Mouse (Mus musculus): ENCODE results near the gene Heca.
"Not testable (repeated sequence)": the region's sequence is repeated elsewhere in the genome, so short reads cannot be mapped to it uniquely, and the experiment has no call there.

The Heca gene

DNA sequence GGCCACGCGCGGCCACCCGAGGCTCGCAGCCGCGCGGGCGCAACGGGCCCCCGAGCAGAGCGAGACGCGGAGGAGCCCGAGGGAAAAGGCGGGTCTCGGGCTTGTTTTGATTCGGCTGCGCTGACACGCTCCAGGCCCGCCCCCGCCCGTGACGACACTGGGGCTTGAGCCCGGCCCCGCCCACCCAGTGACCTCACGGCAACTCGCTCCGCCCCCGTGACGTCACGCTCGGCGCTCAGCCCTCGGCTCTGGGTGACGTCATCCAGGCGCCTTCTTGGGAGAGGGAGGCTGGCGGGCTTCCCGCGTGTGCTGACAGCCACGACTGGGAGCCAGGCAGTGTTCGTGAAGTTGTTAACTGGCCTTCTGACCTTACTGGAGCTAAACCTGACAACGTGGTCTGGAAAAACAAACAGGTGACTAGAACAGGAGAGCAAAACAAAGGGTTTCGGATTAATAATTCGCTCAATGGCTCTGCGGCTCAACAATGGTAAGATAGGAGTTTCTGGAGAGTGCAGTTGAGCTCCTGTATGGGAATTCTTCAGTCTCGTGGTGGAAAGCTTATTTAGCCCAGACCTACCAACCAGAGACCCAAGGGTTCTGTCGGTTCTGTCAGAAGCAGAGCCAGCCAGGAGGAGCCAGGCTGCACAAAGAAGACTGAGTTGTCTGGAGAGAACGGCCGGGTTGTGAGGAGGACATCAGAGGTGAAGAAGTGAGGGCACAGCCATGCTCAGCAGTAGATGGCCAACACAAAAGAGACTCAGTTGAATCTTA, at the start of gene Heca:
TSS of gene Heca (minus strand) at position 108 of the 771 bp plus-strand sequence.
- DNase-seq = peak; percentile 68 to 73

DNA sequence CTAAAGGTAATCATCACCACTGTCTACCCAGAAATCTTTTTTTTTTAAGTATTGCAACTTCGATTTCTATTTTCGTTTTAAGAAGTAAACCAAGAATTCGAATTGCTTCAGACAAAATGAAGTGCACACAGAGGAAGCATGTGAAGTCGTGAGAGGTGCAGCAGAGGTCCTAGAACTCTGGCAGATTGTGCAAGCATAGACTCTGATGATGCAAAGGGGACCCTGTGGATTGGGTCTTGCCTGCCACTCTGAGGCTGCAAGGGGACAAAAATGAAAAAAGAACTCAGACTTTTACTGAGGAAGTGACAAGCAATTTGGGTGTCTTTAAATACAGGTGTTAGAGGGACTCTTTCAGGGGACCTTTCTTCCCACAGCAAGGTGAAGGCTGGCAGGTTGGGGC, 42.7 kb upstream of the Heca start:
- no peak for DNase-seq

DNA sequence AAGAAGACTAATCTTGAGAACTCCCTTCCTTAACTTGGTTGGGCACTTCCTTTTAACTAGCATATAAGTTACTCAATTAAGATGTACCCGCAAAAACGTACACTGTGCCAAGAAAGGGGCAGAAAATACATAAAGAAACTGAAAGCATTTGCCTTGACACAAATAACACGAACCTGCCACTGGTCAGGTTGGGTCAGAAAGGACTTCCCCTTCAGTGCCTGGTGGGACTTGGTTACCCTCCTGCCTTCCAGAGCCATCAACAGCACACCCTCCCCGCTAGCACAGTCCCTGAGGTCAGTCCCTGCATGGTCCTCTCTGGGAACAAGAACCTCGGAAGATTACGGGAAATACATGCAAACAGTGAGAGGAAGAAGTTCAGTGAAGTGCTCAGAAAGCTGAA, 41.3 kb upstream of the Heca start:
- no peak for DNase-seq

- DNase-seq = no peak
Observed at GRCm38 (mm10) chr10:17987823-17988423, 40.1 kb upstream of the Heca start.

- DNase-seq = no peak
Observed at GRCm38 (mm10) chr10:17983313-17983712, 35.4 kb upstream of the Heca start.

DNA sequence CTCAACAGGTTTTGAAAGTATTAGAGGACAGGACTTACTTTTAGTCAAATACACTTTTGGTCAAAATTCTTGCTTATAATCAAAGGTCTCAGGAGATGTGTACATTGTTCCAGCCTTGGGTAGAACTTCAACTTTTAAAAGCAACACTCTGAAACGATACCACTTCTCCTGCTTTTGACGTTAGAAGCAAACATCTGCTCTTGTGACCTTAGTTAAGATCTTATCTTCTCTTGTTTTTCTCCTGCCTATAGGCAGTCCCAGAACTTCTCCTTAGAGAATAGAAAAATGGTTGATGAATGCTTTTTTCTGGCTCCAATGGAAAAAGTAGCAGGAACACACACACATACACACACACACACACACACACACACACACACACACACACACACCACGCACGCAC, 18.2 kb upstream of the Heca start:
- DNase-seq = no peak

- DNase-seq = no peak
Observed at GRCm38 (mm10) chr10:17950761-17951160, 2.9 kb upstream of the Heca start.

DNA sequence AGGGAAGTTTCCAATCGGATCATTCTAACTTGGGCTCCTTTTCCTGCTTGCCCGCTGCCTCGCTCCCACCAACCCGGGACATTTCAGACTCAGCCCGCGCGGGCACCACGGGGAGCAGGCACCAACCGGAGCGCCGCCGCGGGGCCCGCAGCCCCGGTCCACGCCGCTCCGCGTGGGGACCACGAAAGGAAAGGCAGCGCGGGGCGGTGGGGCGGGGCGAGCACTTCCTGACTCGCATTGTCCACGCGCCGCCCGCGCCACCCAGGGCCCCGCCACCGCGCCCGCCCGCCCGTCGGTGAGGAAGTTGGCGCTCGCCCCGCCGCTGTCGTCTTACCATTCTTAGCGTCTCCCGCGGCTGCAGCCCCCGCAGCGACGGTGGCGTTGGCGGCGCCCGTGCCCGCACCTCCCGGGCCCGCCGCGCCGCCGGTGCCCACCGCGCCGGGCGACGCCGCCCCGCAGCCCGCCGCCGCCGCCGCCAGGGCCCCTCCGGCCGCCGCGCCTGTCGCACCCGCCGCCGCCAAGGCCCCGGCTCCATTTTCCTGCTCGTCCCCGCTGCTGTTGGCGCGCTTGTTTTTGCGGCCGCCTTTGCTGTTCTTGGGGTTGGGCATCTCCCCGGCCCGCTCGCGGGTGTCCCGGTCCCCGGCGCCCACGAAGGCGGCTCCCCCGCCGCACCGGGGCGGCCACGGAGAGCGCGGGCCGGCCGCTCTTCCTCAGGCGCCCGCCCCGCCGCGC, 526 bp downstream of the Heca start:
- peak; percentile 61 to 64 for DNase-seq

GRCm38 (mm10) chr10:17946799-17947174, 1.1 kb downstream of the Heca start:
- not testable (repeated sequence) for DNase-seq

DNA sequence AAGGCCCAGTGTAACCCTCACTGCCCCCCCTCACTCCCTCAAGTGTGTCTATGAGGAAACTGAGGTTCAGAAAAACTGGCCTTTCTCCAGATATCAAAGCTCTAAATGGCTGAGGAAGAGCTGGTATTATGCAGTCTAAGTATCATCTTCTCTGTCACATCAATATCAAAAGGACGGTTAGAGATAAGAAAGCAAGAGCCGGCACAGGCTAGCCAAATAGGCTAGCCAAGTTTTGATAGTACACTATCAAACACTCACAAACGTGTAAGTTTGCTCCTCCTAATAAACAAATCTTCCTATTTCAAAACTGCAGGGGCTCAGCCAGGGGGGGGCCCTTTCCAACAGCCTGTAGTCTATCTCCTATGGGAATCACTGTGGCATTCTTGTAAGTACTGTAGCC, 1.8 kb downstream of the Heca start:
- no peak for DNase-seq

DNA sequence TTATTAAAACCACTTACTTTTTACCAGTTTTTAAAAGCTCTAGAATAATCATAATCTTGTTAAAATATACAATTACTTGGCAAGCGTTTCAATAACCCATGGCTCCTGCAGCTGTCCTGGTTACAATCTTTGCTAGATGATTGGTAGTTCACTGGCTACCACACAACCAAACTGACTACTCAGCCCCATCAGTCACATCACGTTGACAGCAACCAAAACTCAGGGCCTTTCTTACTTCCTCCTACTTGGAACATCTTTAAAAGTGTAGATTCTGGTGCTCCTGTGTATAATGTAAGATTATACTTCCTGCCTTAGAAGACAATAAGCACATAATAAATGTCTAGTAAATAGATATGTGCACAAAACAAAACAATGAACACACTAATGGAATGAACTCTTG, 14.2 kb downstream of the Heca start:
- no peak for DNase-seq

- DNase-seq = no peak
Observed at GRCm38 (mm10) chr10:17932131-17932530, 15.7 kb downstream of the Heca start.

GRCm38 (mm10) chr10:17931157-17931556, 16.7 kb downstream of the Heca start:
- DNase-seq = no peak

DNA sequence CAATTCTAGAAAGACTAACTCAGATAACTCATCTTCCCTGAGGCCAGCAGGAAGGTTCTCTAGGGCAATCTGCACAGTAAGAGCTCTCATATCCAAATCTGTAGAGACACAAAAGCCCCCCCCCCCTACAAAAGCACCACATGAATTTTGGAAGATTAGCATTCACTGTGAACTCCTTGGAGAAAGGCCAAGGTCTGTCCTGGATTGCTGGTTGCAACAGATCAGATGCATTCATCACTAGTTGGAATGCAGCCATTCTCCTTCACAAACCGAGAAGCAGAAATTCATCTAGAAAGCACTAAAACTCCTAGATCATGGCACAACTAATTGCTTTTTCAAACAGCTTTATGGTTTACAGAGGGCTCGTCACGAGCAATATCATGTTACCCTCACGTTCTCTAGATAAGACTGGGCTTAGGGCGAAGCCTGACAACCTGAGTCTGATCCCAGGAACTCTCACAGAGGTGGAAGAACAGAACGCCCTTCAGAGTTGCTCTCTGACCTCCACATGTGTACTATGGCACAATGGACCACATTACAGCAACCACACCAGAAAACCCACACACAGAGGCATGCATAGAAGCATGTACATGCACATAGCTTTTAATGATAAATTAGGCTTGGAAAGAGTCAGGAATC, 17.3 kb downstream of the Heca start:
- no peak for DNase-seq

- no peak for DNase-seq
Observed at GRCm38 (mm10) chr10:17925200-17925599, 22.7 kb downstream of the Heca start.

DNA sequence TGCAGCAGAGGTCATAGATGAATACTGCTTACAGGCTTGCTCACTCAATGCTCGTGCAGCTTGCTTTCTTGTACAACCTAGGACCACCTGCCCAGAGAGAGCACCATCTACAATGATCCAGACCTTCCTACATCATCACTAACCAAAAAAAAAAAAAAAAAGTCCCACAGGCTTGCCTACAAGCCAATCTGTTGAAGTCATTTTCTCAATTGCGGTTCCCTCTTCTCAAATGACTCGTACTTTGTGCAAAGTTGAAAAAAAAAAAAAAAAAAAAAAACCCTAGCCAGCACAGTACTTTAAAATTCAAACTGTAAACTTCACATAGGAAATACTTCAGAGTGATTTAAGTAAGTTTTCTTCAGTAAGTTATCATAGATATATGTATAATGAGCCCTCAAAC, 23.7 kb downstream of the Heca start:
- DNase-seq = no peak

DNA sequence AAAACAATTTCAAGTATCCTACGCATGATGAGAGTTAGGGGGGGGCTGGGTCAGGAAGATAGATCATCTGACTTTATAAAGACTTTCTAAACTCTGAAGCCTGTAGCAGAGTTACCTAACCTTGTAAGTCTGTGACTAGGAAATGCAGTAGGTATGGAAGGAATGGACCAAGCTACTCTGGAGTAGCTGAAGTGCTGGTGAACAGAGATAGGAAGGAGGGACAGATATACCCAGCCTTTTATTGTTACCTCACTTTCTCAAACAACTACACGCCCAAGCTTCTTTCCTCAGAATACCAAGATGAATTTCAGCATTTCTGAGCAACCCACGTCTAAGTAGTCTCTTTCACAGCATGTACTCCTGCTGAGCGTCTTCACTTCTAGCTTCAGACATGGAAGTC, 26.5 kb downstream of the Heca start:
- DNase-seq = no peak

DNA sequence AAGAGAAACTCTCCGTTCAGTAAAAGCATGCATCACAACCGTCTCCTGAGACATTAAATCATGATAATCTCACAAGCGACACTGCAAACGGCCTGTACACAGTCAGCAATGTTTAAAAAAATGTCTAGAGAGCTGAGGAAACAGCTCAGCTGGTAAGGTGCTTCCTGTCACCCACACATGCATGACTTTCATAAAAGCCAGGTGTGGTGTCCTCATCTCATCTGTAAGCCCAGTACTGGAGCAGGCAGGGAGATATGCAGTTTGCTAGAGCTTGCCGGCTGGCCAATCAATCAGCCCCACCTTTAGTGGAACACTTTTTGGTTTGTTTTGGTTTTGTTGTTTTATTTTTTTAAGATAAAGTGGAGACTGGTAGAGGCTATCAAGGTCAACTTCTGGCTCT, 27.9 kb downstream of the Heca start:
- DNase-seq = peak in 1 of 2 experiments; percentile 28

DNA sequence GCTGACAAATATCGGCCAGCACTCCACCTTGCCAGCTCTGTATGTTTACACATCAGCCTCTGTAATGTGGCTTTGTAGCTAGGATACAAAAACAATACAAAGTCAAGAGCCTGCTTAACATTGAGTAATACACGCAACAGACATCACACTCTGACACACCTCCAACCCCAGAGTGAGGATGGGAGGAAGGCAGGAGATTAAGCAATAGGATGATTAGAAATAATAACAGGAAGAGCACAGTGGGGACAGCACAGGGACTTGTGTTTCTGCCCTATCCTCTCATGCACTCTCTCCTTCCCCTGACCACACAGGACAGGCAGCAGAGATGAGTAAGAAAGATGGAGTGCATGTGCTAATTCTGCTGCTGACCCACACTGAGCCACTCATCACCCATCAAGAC, 28.8 kb downstream of the Heca start:
- DNase-seq = no peak

GRCm38 (mm10) chr10:17908731-17909130, 39.1 kb downstream of the Heca start:
- no peak for DNase-seq

DNA sequence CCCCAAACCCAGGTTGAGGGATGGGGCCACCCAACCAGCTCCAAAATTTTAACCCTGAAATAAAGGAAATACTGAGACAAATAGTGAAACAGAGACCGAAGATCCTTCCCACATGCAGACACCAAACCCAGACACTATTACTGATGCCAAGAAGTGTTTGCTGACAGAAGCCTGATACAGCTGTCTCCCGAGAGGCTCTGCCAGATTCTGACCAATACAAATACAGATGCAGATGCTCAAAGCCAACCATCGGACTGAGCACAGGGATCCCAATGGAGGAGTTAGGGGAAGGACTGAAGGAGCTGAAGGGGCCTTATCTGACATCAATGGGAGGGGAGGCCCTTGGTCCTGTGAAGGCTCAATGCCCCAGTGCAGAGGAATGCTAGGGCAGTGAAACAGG, 41.5 kb downstream of the Heca start:
- not testable (repeated sequence) for DNase-seq

DNA sequence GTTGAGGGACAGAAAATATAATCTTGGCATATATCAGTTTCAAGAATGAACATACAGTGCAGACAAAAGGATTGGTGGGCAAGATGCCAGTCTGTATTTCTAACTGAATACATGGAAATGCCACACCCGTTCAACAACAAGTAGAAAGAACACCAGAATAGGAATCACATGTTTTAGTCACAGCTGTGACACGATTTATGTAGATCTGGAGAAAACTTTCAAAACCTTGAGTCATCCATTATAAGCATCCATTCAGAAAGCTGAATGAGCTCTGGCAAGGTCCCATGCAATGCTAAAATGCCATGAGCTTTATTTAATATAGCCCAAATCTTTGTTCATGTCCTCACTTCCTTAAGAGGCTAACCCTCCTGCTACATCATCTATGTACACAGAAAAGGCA, 44.4 kb downstream of the Heca start:
- no peak for DNase-seq

DNA sequence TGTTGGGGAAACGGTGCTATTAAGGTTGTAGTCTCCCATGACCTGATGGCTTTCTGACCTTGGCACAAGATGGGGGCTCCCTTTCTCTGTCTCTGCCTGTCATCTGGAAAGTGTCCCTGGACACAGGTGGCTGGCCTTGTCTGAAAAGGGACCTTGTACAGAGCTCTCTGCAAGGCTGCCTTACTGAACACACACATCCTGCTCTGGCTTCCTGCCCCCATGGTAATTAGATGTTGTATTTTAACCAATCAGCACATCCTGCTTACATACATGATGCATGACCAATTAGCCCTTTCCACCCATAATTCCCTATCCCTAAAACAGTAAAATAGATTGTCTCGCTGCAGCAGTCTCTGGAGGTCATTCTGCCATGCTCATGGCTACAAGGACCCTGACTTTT, 67.1 kb downstream of the Heca start:
- no peak for DNase-seq

DNA sequence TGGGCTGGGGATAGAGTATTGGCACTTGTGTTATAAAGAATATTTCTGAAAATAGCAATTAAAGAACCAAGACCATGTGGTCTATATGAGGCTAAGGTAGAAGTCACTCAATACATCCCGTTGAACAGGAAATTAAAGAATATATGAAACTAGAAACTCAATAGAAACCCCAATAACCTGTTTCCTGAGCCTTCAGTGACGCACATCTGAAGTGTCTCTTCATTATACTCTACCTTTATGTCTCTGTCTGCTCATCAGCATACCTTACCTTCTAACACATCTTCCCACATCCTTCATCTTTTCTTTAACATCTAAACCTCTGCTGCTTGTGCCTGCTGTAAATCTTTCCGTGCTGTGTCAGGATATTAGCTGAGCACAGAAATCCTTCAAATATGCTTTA, 67.8 kb downstream of the Heca start:
- no peak for DNase-seq
